Mouse (Mus musculus): ENCODE results near the gene Tmprss12. TPM values are rescaled to one million over a fixed set of nuclear protein-coding genes. Genes with fewer than 3 reads are reported as not detected.
"Not testable (repeated sequence)": the region's sequence is repeated elsewhere in the genome, so short reads cannot be mapped to it uniquely, and the experiment has no call there.

Gene Tmprss12
- total RNA-seq, 2 experiments from 2014 or later, result not detected

- peak; percentile 24 for DNase-seq
Measured at GRCm38 (mm10) chr15:100324021-100324591, 43.5 kb downstream of the Tmprss12 start.

- DNase-seq, result no peak
Measured at GRCm38 (mm10) chr15:100325235-100325634, 44.6 kb downstream of the Tmprss12 start.

- not testable (repeated sequence) for DNase-seq
Measured at GRCm38 (mm10) chr15:100328089-100328488, 47.5 kb downstream of the Tmprss12 start.

- DNase-seq, result not testable (repeated sequence)
Measured at GRCm38 (mm10) chr15:100329336-100329735, 48.7 kb downstream of the Tmprss12 start.

GRCm38 (mm10) chr15:100330739-100331138 lies 50.1 kb downstream of the Tmprss12 start:
- no peak for DNase-seq

- DNase-seq, result not testable (repeated sequence)
Measured at GRCm38 (mm10) chr15:100332077-100332961, 51.7 kb downstream of the Tmprss12 start.

GRCm38 (mm10) chr15:100334629-100335028 lies 54.0 kb downstream of the Tmprss12 start, which contains the start of gene Mettl7a3:
Mettl7a3 (plus strand) TSS chr15:100334929.
- no peak for DNase-seq

GRCm38 (mm10) chr15:100337328-100337727 lies 56.7 kb downstream of the Tmprss12 start:
- DNase-seq, result not testable (repeated sequence)

- peak; percentile 71 for DNase-seq
Measured at GRCm38 (mm10) chr15:100337847-100338246, 57.2 kb downstream of the Tmprss12 start.

GRCm38 (mm10) chr15:100341314-100341980 lies 60.8 kb downstream of the Tmprss12 start:
- not testable (repeated sequence) for DNase-seq

Other genes with a start within 250 kb of the Tmprss12 start
- gene Dip2b, start 242.2 kb upstream of the Tmprss12 start, total RNA-seq (2021), result 10 to 100 TPM; 19.0 to 24.5 TPM
- gene Atf1, start 53.0 kb upstream of the Tmprss12 start, total RNA-seq (2021), result 10 to 100 TPM; 49.6 to 56.3 TPM
- 10 to 100 TPM; 67.7 to 72.2 TPM for gene Mettl7a1, start 23.3 kb downstream of the Tmprss12 start, total RNA-seq (2021)
- gene Mettl7a3, start 54.1 kb downstream of the Tmprss12 start, total RNA-seq (2021), result under 1 TPM; 0.18 to 0.64 TPM
- gene Methig1, start 72.3 kb downstream of the Tmprss12 start, total RNA-seq (2021), result under 1 TPM in 1 of 2 experiments, not detected in 1; 0.67 TPM
- 1 to 10 TPM; 1.2 to 1.8 TPM for gene Mettl7a2, start 72.4 kb downstream of the Tmprss12 start, total RNA-seq (2021)
- under 1 TPM in 1 of 2 experiments, not detected in 1; 0.70 TPM for gene Higd1c, start 83.7 kb downstream of the Tmprss12 start, total RNA-seq (2021)
- under 1 TPM in 1 of 2 experiments, not detected in 1; 0.09 TPM for gene Gm5475, start 141.3 kb downstream of the Tmprss12 start, total RNA-seq (2021)
- 10 to 100 TPM; 60.6 to 72.7 TPM for gene Slc11a2, start 144.2 kb downstream of the Tmprss12 start, total RNA-seq (2021)
- gene Letmd1, start 188.2 kb downstream of the Tmprss12 start, total RNA-seq (2021), result 100 to 1,000 TPM; 298 to 353 TPM
- gene Csrnp2, start 214.7 kb downstream of the Tmprss12 start, total RNA-seq (2021), result 1 to 10 TPM; 4.4 to 5.5 TPM